Mouse (Mus musculus) lung, adult 2 months (tissue): Measurements from ENCODE around the gene Slc41a3.
A peak's percentile ranks its signal among the peaks of the same experiment; 100 is the strongest.

ENCODE experiments used
- CTCF ChIP-seq: fragments of 200-500 bp; IDR thresholded peaks from 2 replicates; pipeline ENCODE4 v1.5.1; 2011; ENCODE audit warnings: mild to moderate bottlenecking, low read length, control low read depth; ENCODE audit not compliant: insufficient read depth
- POLR2A ChIP-seq: fragments of 200-500 bp; IDR thresholded peaks from 2 replicates; pipeline ENCODE4 v1.6.1; 2011; ENCODE audit warnings: low read depth, mild to moderate bottlenecking, control low read depth, low read length, borderline replicate concordance; ENCODE audit errors: extremely low read depth

DNA sequence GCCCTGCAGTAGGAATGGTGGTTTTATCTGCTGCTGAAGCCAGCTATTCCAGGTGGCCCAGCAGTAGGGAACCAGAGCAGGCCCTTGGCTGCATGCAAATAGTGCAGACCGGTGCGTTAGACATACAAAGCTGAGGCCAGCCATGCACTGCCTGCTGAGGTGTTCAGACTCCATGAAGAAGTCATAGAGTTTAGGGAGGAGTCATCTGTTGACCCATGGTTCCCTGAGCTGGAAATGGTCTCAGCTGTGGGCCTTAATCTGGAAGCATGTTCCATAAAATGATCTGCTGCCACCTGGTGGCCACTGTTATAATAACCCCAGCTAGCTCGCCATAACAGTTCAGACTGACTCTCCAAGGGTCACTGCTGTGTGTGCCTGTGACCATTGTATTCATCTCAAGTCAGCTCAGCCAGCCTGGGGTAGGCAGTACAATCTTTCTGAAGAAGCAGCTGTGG, 29.2 kb upstream of the Slc41a3 start:
- TF ChIP-seq POLR2A = no peak
- peak; percentile 43 for TF ChIP-seq CTCF
